Mouse (Mus musculus): ENCODE results near the gene Gtf3c3. TPM values are rescaled to one million over a fixed set of nuclear protein-coding genes. Genes with fewer than 3 reads are reported as not detected.

The Gtf3c3 gene
- 12.3 and 15.0 TPM in 2 replicates for polyA plus RNA-seq (2015; fragmentation: Nextera tagmentation; extraction: Ambion mirVana)

DNA sequence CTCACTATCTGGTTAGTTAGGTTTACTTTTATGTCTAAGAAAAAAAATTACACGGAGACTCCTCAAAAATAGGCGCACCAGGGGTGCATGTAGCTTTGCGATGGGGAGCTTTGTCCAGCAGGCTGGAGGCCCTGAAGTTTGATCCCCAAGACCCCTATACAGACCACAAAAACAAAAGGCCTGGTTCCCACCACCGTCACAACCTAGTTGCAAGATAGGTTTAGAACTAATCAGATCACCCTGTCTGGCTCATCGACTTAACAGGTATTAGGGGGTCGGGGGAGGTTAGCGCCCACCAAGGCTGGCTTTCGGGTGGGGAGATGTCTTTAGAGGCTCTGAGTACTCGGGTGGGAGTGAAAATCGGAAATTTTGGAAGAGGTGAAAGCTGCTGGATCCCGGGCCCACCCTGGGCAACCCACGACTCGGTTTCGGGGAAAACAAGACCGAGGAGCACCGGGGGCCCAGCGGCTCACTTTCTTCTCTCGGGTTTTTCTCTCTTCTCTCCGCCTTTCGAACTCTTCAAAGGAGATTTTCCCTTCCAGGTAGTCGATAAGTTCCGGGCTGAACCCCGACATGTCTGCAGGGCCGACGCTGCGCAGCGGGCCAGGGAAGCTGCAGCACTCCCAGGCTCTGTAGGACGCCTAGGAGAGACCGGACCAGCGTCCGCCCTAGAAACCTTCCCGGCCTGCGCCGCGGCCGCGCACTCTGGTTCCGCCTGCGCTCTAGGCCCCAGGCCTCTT is at the start of gene Gtf3c3:
TSS of gene Gtf3c3 (minus strand) at position 632 of the 740 bp plus-strand sequence.

Other genes with a start within 250 kb of the Gtf3c3 start
- 2.1 TPM in 2 replicates for gene Hecw2, start 243.8 kb downstream of the Gtf3c3 start, polyA plus RNA-seq (2015; fragmentation: Nextera tagmentation; extraction: Ambion mirVana)
- 0.12 and 0.19 TPM in 2 replicates for gene Ccdc150, start 188.3 kb downstream of the Gtf3c3 start, polyA plus RNA-seq (2015; fragmentation: Nextera tagmentation; extraction: Ambion mirVana)
- gene Pgap1, start 118.7 kb upstream of the Gtf3c3 start, polyA plus RNA-seq (2015; fragmentation: Nextera tagmentation; extraction: Ambion mirVana), result 2.3 and 2.6 TPM in 2 replicates

Measured in adrenal gland, postnatal 0 days (tissue).